Comparison of ENCODE assay signal across 20 mouse cellular contexts in the genomic region with DNA sequence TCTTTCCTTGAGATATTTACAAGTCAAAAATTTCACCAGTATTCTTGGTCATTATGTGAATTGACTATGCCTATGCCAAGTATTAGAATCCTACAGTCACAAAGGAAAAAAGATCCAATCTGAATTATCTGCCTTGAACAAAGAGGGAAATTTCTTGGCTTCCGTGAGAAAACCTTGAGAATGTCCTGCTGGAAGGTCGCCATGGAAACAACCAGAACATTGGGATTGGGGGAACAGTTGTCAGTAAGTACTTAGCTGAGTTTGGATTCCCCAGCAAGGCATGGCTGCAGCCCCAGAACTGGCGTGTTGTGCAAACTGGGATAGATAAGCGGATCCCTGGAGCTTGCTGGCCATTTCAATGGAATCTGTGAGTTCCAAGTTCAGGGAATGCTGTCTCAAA. TPM values are rescaled to one million over a fixed set of nuclear protein-coding genes. Genes with fewer than 3 reads are reported as not detected.
DNase-seq lines count a peak whose midpoint lies in the region; ATAC-seq and TF ChIP-seq lines count a peak whose summit lies in the region.
"Had no signal": no experiment of that assay in that cellular context is flagged by ENCODE, and none has a peak within 500 bp of the region (broad histone marks: within the 10 kb centered on the region; RNA-seq: fewer than 3 reads in every experiment).

No protein-coding gene starts in this region.

- no peak overlapping the region for H3K9ac ChIP-seq in forebrain, embryonic 14.5 days (ENCODE audit: low read length)
- no peak overlapping the region for H3K9ac ChIP-seq in liver, adult 2 months (ENCODE audit: low read depth, low read length)
- H3K9ac ChIP-seq in liver, embryonic 11.5 days (ENCODE audit: low read depth, low read length) = no peak overlapping the region
- H3K9ac ChIP-seq: embryonic facial prominence, embryonic 15.5 days; hindbrain, embryonic 13.5 days had no signal

- TF ChIP-seq CTCF in liver, adult 2 months (IDR thresholded peaks at IDR 0.05; ENCODE audit: low read depth, low read length) = no peak

- no peak for TF ChIP-seq POLR2A in liver, adult 2 months (IDR thresholded peaks at IDR 0.05; ENCODE audit: extremely low read depth, insufficient read depth, low read length)

- no peaks in the 10 kb centered on the region for H3K36me3 ChIP-seq in forebrain, embryonic 14.5 days (ENCODE audit: control insufficient read depth, insufficient read depth, low read length)
- H3K36me3 ChIP-seq in forebrain, embryonic 10.5 days (replicated peaks) = no peaks in the 10 kb centered on the region
- no peaks in the 10 kb centered on the region for H3K36me3 ChIP-seq in liver, adult 2 months (ENCODE audit: control insufficient read depth, insufficient read depth, low read length)
- no peaks in the 10 kb centered on the region for H3K36me3 ChIP-seq in liver, embryonic 11.5 days (ENCODE audit: control insufficient read depth, insufficient read depth, low read length)
- H3K36me3 ChIP-seq: embryonic facial prominence, embryonic 15.5 days; heart, embryonic 10.5 days; hindbrain, embryonic 13.5 days had no signal

- no peak overlapping the region for H3K4me2 ChIP-seq in forebrain, embryonic 14.5 days (ENCODE audit: low read length)
- H3K4me2 ChIP-seq in liver, embryonic 11.5 days = no peak overlapping the region
- H3K4me2 ChIP-seq: embryonic facial prominence, embryonic 15.5 days; hindbrain, embryonic 13.5 days had no signal

- peak; percentile 31 for DNase-seq in forebrain, embryonic 14.5 days (ENCODE audit: low spot score)
- DNase-seq in forebrain, embryonic 10.5 days (ENCODE audit: extremely low spot score, low spot score) = no peak
- DNase-seq in liver, adult 2 months (ENCODE audit: extremely low read depth, low read depth, low spot score) = peak; percentile 46
- DNase-seq in liver, embryonic 11.5 days (ENCODE audit: low spot score) = no peak
- DNase-seq in NIH3T3 (ENCODE audit: low read depth) = peak; percentile 15
- peak; percentile 30 for DNase-seq in brain, adult 2 months (ENCODE audit: low read depth, low spot score)
- no peak for DNase-seq in spleen, postnatal 10 days (ENCODE audit: low spot score in 2 of 2)
- DNase-seq: adrenal gland, postnatal 10 days; cerebellum, adult 18-20 months; cerebellum, adult 9-11 months; embryo, embryonic 11 days; gastrocnemius, adult 2 months; gastrocnemius, postnatal 36 days; heart, adult 18-20 months; heart, postnatal 10 days had no signal

- ATAC-seq in forebrain, embryonic 14.5 days = no peak
- ATAC-seq in liver, embryonic 11.5 days (replicated peaks; ENCODE audit: low FRiP score) = no peak
- ATAC-seq: intestine, embryonic 16.5 days had no signal

- H3K9me3 ChIP-seq in forebrain, embryonic 14.5 days (replicated peaks; ENCODE audit: control insufficient read depth, low read length) = no peaks in the 10 kb centered on the region
- no peaks in the 10 kb centered on the region for H3K9me3 ChIP-seq in forebrain, embryonic 10.5 days
- H3K9me3 ChIP-seq in liver, embryonic 11.5 days (ENCODE audit: control insufficient read depth, low read length) = no peaks in the 10 kb centered on the region
- H3K9me3 ChIP-seq: embryonic facial prominence, embryonic 15.5 days; hindbrain, embryonic 13.5 days had no signal

- WGBS in forebrain, embryonic 14.5 days = 69% methylated on average over 4 of the region's 4 CpGs
- WGBS in forebrain, embryonic 10.5 days = 77% methylated on average over 4 of the region's 4 CpGs
- WGBS in liver, adult 2 months = 48% methylated on average over 4 of the region's 4 CpGs
- WGBS in liver, embryonic 11.5 days = 73% methylated on average over 4 of the region's 4 CpGs

- H3K4me3 ChIP-seq in forebrain, embryonic 14.5 days (ENCODE audit: low read depth, low read length) = no peak overlapping the region
- H3K4me3 ChIP-seq in forebrain, embryonic 10.5 days = no peak overlapping the region
- H3K4me3 ChIP-seq in liver, adult 2 months (ENCODE audit: insufficient read depth, low read depth, low read length) = no peak overlapping the region
- H3K4me3 ChIP-seq in liver, embryonic 11.5 days (ENCODE audit: low read depth, low read length) = no peak overlapping the region
- H3K4me3 ChIP-seq: embryonic facial prominence, embryonic 15.5 days; erythroblast, embryonic 14.5 days; gastrocnemius, adult 2 months; heart, embryonic 10.5 days; hindbrain, embryonic 13.5 days had no signal

- no peaks in the 10 kb centered on the region for H3K27me3 ChIP-seq in forebrain, embryonic 14.5 days (replicated peaks; ENCODE audit: control insufficient read depth, insufficient read depth, low read length)
- H3K27me3 ChIP-seq in forebrain, embryonic 10.5 days (ENCODE audit: poor library complexity, severe bottlenecking) = no peaks in the 10 kb centered on the region
- peaks cover 6% of the 10 kb centered on the region; the same call in 1 of the 2 replicates for H3K27me3 ChIP-seq in liver, adult 2 months (ENCODE audit: control insufficient read depth, insufficient read depth, low read length)
- H3K27me3 ChIP-seq in liver, embryonic 11.5 days (replicated peaks; ENCODE audit: control insufficient read depth, insufficient read depth, low read length) = no peaks in the 10 kb centered on the region
- H3K27me3 ChIP-seq: embryonic facial prominence, embryonic 15.5 days; hindbrain, embryonic 13.5 days had no signal

- no peak overlapping the region for H3K27ac ChIP-seq in forebrain, embryonic 14.5 days (ENCODE audit: low read depth, low read length)
- H3K27ac ChIP-seq in forebrain, embryonic 10.5 days = no peak overlapping the region
- no peak overlapping the region for H3K27ac ChIP-seq in liver, adult 2 months (replicated peaks; ENCODE audit: insufficient read depth, low read depth, low read length)
- no peak overlapping the region for H3K27ac ChIP-seq in liver, embryonic 11.5 days (ENCODE audit: low read depth, low read length)
- H3K27ac ChIP-seq: embryonic facial prominence, embryonic 15.5 days; gastrocnemius, adult 2 months; heart, embryonic 10.5 days; hindbrain, embryonic 13.5 days had no signal

- H3K79me2 ChIP-seq in liver, adult 2 months (ENCODE audit: control insufficient read depth, insufficient read depth, low read length) = no peaks in the 10 kb centered on the region

- no peaks in the 10 kb centered on the region for H3K4me1 ChIP-seq in forebrain, embryonic 14.5 days (ENCODE audit: control insufficient read depth, insufficient read depth, low read length)
- H3K4me1 ChIP-seq in forebrain, embryonic 10.5 days = no peaks in the 10 kb centered on the region
- H3K4me1 ChIP-seq in liver, adult 2 months (ENCODE audit: control insufficient read depth, insufficient read depth, low read length) = peaks cover 4% of the 10 kb centered on the region; the same call in 1 of the 2 replicates
- H3K4me1 ChIP-seq in liver, embryonic 11.5 days (replicated peaks; ENCODE audit: control insufficient read depth, insufficient read depth, low read length) = no peaks in the 10 kb centered on the region
- H3K4me1 ChIP-seq: embryonic facial prominence, embryonic 15.5 days; heart, embryonic 10.5 days had no signal

RNA-seq across cellular contexts. Expression of a gene that starts 45.5 kb away (rescaled TPM):
- 16.0 and 21.8 TPM in 2 replicates for polyA plus RNA-seq in forebrain, embryonic 14.5 days (2014; fragmentation: Nextera tagmentation; extraction: Ambion mirVana)
- polyA plus RNA-seq in forebrain, embryonic 10.5 days (2016; fragmentation: Nextera tagmentation; extraction: Ambion mirVana) = 7.5 and 8.3 TPM in 2 replicates
- total RNA-seq in liver, adult 2 months (2014; rRNA removed) = 1.1 and 1.5 TPM in 2 replicates
- 3.1 and 3.9 TPM in 2 replicates for polyA plus RNA-seq in liver, adult 2 months (2012; rRNA removed)
- 4.9 and 6.2 TPM in 2 replicates for polyA plus RNA-seq in liver, embryonic 11.5 days (2014; fragmentation: Nextera tagmentation; extraction: Ambion mirVana)

Comparison
In these comparisons a context has a peak if more than half of its experiments do, and no peak if none do; other contexts are left out.
1. DNase-seq: peak in forebrain, embryonic 14.5 days (single experiment), liver, adult 2 months (single experiment), NIH3T3 (single experiment) and brain, adult 2 months (single experiment); none in forebrain, embryonic 10.5 days (single experiment), liver, embryonic 11.5 days (single experiment) and spleen, postnatal 10 days (0 of 2).